In the genomic region with DNA sequence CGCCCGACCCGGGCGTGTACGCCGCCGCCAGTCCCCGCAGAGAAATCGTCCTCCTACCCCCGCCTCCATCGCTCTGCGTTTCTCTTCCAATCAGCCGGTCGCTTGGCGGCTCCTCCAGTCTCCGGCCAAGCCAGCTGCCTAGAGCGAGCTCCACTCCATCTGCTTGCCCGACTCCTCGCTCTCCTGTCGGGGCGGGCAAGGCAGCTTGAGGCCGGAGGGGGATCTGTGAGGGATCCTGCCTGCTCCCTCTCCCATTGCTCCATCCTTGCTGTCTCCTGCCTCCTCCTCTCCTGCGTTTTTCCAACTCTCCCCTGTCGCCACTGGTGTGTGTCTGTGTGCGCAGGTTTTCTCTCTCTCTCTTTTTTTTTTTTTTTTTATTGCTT, we compare ENCODE assay signal across 1 mouse cellular context.
A peak's percentile ranks its signal among the peaks of the same experiment; 100 is the strongest.
TF ChIP-seq lines count a peak whose summit lies in the region.

TSS of gene Ubtf (minus strand) at position 333 of the 383 bp plus-strand sequence.

TF ChIP-seq in CH12.LX, 34 proteins besides CTCF, POLR2A, EP300 and RAD21 (continued from another document):
- peak; percentile 35; the same call in 1 of the 2 replicates for TF ChIP-seq NRF1 (IDR thresholded peaks at IDR 0.05; ENCODE audit: low read depth, low read length)
- TF ChIP-seq MAX (IDR thresholded peaks at IDR 0.05; ENCODE audit: low read length) = peak; percentile 44; the same call in 1 of the 2 replicates
- TF ChIP-seq CHD1 (IDR thresholded peaks at IDR 0.05; ENCODE audit: low read depth, low read length) = peak; percentile 49; the same call in 1 of the 2 replicates
- peak; percentile 62; the same call in 1 of the 2 replicates for TF ChIP-seq TCF12 (IDR thresholded peaks at IDR 0.05; ENCODE audit: low read depth, low read length)
- no peak for TF ChIP-seq KAT2A (IDR thresholded peaks at IDR 0.05; ENCODE audit: insufficient replicate concordance, low read length)
- peak; percentile 99 for TF ChIP-seq UBTF (IDR thresholded peaks at IDR 0.05; ENCODE audit: low read depth, low read length)
- no peak for TF ChIP-seq ZMIZ1 (IDR thresholded peaks at IDR 0.05; ENCODE audit: low read depth, low read length)
- TF ChIP-seq MYC (IDR thresholded peaks at IDR 0.05; ENCODE audit: low read depth, low read length) = 0 out of 2 replicates have a peak, but pooled peaks have one; percentile 35
- peak; percentile 73 for TF ChIP-seq MEF2A (IDR thresholded peaks at IDR 0.05; ENCODE audit: borderline replicate concordance, low read depth, low read length)
- 0 out of 2 replicates have a peak, but pooled peaks have one; percentile 46 for TF ChIP-seq RCOR1 (conservative IDR thresholded peaks at IDR 0.05; ENCODE audit: low read depth, low read length)
TF ChIP-seq in CH12.LX: peak in this region for 15.
